Mouse (Mus musculus) spleen, adult 2 months (tissue): ENCODE data around the gene Tmem132d. TPM values are rescaled to one million over a fixed set of nuclear protein-coding genes. Genes with fewer than 3 reads are reported as not detected.

Experiments used
- DNase-seq, 2 experiments: peaks; one replicate each; pipeline versions ENCODE4 v3.0.0 to v3.0.0-alpha.2; 2012 to 2021; ENCODE audit warnings: low spot score in 2 of 2, low read depth in 1 of 2
- H3K27ac ChIP-seq: fragments of 200-500 bp; 2 replicates; pipeline ENCODE4 v1.5.1; 2012; ENCODE audit warnings: low read length, inconsistent platforms; ENCODE audit not compliant: insufficient read depth
- H3K27me3 ChIP-seq: fragments of 200-500 bp; 2 replicates; pipeline ENCODE4 v1.6.1; 2012; ENCODE audit warnings: mild to moderate bottlenecking, moderate library complexity, low read length, inconsistent platforms; ENCODE audit not compliant: control insufficient read depth, insufficient read depth
- H3K36me3 ChIP-seq: fragments of 200-500 bp; 2 replicates; pipeline ENCODE4 v1.6.1; 2012; ENCODE audit warnings: mild to moderate bottlenecking, low read length, inconsistent platforms; ENCODE audit not compliant: control insufficient read depth, insufficient read depth
- H3K4me1 ChIP-seq: fragments of 200-500 bp; 2 replicates; pipeline ENCODE4 v1.6.1; 2011; ENCODE audit warnings: inconsistent platforms; ENCODE audit not compliant: control insufficient read depth, insufficient read depth, insufficient read length
- H3K4me3 ChIP-seq: fragments of 200-500 bp; 2 replicates; pipeline ENCODE4 v1.5.1; 2011; ENCODE audit warnings: mild to moderate bottlenecking, inconsistent platforms; ENCODE audit not compliant: insufficient read depth, insufficient read length; ENCODE audit errors: extremely low read depth
- CTCF ChIP-seq: fragments of 200-500 bp; IDR thresholded peaks from 2 replicates; pipeline ENCODE4 v1.5.1; 2011; ENCODE audit warnings: mild to moderate bottlenecking, inconsistent platforms; ENCODE audit not compliant: insufficient read depth, insufficient read length, insufficient replicate concordance; ENCODE audit errors: extremely low read depth
- POLR2A ChIP-seq: fragments of 200-500 bp; IDR thresholded peaks from 2 replicates; pipeline ENCODE4 v1.6.1; 2011; ENCODE audit warnings: low read depth, low read length, inconsistent platforms
- WGBS: fragments of 180-500 bp; shearing (Covaris S2); methylation state at CpG from one replicate; pipeline ENCODE4 v1.1.7; 2018; 5-methylcytosine and 5-hydroxymethylcytosine counted together
- polyA plus RNA-seq: library from polyadenylated mRNA; depleted of rRNA; stranded (reverse); fragments of >200 nt; gene quantifications from 2 replicates; pipeline ENCODE4 v1.2.3, GENCODE M21; 2012

Tmem132d gene
- polyA plus RNA-seq, 1 experiment, result not detected

DNA sequence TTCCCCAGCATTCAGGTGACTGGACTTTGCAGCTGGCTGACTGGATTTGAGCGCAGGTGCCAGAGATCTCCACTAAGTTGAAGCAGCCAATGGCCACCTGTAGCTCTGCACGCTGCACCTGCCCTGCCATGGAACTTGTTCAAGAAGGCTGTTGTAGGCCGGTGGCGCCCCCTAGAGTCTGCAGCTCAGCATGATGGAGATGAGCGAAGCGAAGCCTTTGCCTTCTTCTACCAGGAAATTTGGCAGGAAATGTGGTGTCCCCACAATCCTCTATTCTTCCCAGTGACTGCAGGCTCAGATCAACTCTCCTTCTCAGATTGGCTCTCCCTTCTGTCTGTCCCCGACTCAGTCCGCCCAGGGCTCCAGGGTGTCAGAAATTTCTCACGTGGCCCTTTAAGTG, 4.0 kb upstream of the Tmem132d start:
- H3K27me3 ChIP-seq, result no peaks in the 10 kb centered on the region
- H3K4me3 ChIP-seq, result no peak overlapping the region
- TF ChIP-seq CTCF (no peak), POLR2A (no peak)
- no peak overlapping the region for H3K27ac ChIP-seq
- WGBS, result 19% methylated on average over 9 of the region's 9 CpGs
- H3K36me3 ChIP-seq, result no peaks in the 10 kb centered on the region
- no peak for DNase-seq
- no peaks in the 10 kb centered on the region for H3K4me1 ChIP-seq

DNA sequence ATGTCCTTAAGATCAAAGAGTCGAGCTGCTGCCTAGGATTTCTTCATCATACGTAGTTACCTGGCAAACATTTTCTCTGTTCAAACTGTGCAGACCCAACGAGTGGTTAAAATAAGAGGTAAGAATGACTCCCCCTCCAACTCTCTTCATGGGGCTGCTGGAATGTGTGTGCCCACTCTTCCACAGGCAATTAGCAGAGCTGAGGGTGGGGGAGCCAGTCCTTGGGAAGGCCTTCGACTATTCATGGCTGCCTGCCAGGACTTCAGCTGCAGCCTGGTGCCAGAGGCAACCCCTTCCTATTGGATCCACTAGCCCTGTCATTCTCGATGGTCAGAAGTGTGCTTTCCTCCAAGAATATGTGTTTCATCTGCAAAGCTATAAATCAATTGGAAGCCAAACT, 2.8 kb upstream of the Tmem132d start:
- H3K27me3 ChIP-seq, result no peaks in the 10 kb centered on the region
- no peak overlapping the region for H3K27ac ChIP-seq
- no peak for DNase-seq
- no peak overlapping the region for H3K4me3 ChIP-seq
- WGBS, result 68% methylated on average over 5 of the region's 5 CpGs
- no peaks in the 10 kb centered on the region for H3K4me1 ChIP-seq
- TF ChIP-seq POLR2A, result no peak
- no peak for TF ChIP-seq CTCF
- no peaks in the 10 kb centered on the region for H3K36me3 ChIP-seq

DNA sequence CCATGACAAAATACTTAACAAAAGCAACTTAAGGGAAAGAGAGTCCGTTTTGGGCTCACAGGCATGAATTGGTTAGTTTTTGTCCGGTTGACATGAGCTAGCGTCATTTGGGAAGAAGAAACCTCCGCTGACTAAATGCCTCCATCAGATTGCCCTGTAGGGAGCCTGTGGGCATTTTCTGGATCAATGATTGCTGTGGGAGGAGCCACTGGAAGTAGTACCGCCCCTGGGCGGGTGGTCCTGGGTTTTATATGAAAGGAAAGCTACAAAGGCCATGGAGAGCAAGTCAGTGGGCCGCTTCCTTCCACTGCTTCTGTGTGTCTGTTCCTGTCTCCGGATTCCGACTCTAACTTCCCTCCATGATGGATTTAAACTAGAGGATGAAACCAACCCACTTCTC, 909 bp upstream of the Tmem132d start:
- H3K27me3 ChIP-seq, result no peaks in the 10 kb centered on the region
- TF ChIP-seq CTCF (no peak), POLR2A (no peak)
- H3K4me3 ChIP-seq, result no peak overlapping the region
- no peak for DNase-seq
- H3K27ac ChIP-seq, result no peak overlapping the region
- no peaks in the 10 kb centered on the region for H3K36me3 ChIP-seq
- H3K4me1 ChIP-seq, result no peaks in the 10 kb centered on the region
- 50% methylated on average over 9 of the region's 9 CpGs for WGBS

DNA sequence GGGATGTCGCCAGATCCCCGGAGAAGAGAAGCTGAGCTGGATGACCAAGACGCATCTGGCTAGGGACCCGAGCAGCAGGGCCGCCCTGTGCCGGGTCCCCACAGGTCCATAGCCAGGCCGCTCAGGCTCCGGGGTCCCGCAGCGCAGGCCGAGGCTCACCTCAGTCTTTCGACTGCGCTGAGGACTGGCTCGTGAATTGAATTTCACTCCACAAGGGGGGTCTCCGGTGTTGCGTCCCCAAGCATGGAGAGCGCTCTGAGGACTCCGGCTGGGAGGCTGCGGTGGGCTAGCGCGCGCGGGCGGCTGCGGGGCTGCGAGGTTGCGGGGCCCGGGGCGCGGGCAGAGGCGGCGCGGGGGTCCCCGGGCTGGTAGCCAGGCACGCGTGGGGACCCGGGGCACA, 455 bp downstream of the Tmem132d start:
- TF ChIP-seq CTCF (no peak), POLR2A (no peak)
- Histone ChIP-seq H3K36me3 (no peaks in the 10 kb centered on the region), H3K27me3 (no peaks in the 10 kb centered on the region), H3K27ac (no peak overlapping the region), H3K4me3 (no peak overlapping the region), H3K4me1 (no peaks in the 10 kb centered on the region)
- WGBS, result 16% methylated on average over 35 of the region's 37 CpGs
- DNase-seq, result no peak

DNA sequence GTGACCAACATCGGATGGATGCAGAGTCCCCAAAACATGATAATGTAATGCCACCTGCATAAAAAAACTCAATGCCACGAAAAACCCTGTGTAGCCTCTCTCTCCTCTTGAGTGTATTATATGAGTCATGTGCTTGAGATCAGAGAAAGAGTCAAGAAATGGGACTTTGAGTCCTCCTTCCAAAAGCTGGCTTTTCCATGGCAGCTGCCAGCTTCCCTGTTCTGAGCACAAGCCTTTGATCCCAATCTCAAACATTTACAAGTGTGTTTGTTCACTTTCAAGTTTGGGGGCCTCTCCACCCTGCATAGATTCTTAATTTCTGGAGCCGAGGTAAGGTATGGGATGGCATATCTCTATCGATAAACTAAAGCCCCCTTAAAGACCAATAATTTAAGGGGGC, 8.2 kb downstream of the Tmem132d start:
- Histone ChIP-seq H3K27me3 (no peaks in the 10 kb centered on the region), H3K27ac (no peak overlapping the region), H3K4me3 (no peak overlapping the region), H3K4me1 (no peaks in the 10 kb centered on the region), H3K36me3 (no peaks in the 10 kb centered on the region)
- WGBS, result 76% methylated on average over 4 of the region's 4 CpGs
- TF ChIP-seq POLR2A (no peak), CTCF (no peak)
- DNase-seq, result no peak

DNA sequence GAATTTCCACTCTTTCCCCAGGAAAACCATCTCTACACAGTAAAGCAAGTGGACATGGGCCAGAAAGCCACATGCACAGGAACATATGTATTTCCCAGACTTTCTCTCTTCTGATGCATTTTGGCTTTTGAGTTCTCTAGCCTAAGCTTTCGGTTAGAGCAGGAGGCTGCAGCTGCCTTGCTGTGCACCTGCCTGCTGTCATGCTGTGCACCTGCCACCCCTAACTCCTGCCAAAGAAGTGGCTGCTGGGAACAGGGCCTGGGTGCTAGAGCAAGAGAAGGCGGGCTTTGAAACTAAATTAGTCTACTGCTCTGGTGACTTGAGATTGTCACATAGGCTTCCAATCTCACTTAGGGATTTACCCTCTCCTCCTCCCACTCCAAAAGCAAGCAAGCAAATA, 8.7 kb downstream of the Tmem132d start:
- Histone ChIP-seq H3K4me3 (no peak overlapping the region), H3K4me1 (no peaks in the 10 kb centered on the region)

DNA sequence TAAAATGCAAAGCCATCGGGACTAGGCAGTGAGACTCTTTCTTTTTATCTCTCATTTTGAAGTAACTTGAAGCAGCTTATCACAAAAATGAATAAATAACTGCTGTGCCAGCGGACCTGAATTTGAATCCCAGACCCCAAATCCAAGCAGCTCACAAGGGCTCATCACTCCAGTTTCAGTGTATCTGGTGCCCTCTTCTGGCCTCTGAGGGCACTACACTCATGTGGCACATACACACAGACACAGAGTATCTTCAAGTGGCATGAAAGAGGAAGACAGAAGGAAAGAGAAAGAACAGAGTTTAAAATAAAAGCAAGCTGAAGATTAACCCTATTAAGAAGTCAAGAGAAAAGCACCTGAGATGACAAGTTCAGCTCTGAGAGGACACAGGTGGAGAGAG, 10.8 kb downstream of the Tmem132d start:
- H3K4me3 ChIP-seq, result no peak overlapping the region
- no peak overlapping the region for H3K27ac ChIP-seq
- H3K36me3 ChIP-seq, result no peaks in the 10 kb centered on the region
- WGBS, result 94% methylated on average over 2 of the region's 2 CpGs
- DNase-seq, result no peak
- H3K27me3 ChIP-seq, result no peaks in the 10 kb centered on the region
- no peak for TF ChIP-seq POLR2A
- TF ChIP-seq CTCF, result no peak
- no peaks in the 10 kb centered on the region for H3K4me1 ChIP-seq

More for the DNA sequence above, 8.7 kb downstream of the Tmem132d start:
- Histone ChIP-seq H3K27me3 (no peaks in the 10 kb centered on the region), H3K27ac (no peak overlapping the region), H3K36me3 (no peaks in the 10 kb centered on the region)
- WGBS, result 81% methylated on average over 2 of the region's 2 CpGs
- DNase-seq, result no peak
- TF ChIP-seq POLR2A (no peak), CTCF (no peak)
